Mouse (Mus musculus) urinary bladder, postnatal 14 days (tissue): ENCODE measurements around the gene Scarb1.
A peak's percentile ranks its signal among the peaks of the same experiment; 100 is the strongest.

ENCODE experiments used
- DNase-seq: peaks from one replicate; pipeline ENCODE4 v3.0.0; 2021; ENCODE audit warnings: low spot score

Scarb1 gene

DNA sequence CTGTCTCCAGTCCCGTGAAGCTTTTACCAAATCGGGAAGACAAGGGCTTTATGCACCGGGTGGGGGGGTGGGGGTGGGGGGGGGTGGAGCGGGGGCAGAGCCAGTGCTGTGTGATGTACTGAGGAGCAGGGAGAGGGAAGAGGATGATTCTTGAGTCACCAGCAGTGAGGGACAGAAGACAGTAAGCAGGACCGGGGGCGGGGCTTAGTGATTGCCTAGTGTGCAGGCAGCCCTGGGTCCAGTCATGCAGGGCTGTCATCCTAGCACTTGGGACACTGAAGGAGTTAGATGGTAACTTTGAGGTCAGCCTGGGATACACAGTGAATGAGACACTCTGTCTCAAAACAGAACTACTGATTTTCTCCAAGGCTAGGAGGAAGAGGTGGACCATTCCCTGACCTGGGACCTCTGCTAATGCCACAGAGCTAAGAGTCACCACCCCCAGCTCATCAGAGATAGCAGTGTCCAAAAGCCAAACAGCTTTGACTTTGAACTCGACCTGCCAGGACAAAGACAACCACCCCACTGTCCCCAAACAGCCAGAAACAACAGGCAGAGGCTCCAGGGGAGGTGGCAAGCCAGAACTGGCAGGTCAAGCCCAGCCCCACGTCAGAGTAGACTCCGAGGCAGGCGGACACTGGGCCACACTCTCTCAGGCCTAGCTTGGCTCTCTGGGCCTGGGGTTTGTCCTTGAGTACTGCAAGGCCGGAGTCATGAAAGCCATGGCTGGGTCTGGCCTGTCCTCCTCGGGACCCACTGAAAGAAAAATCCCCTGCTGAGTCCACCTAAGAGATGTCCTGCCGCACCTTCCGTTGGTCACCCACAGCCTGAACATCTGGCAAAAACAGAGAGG lies 35.4 kb downstream of the Scarb1 start:
- no peak for DNase-seq

DNA sequence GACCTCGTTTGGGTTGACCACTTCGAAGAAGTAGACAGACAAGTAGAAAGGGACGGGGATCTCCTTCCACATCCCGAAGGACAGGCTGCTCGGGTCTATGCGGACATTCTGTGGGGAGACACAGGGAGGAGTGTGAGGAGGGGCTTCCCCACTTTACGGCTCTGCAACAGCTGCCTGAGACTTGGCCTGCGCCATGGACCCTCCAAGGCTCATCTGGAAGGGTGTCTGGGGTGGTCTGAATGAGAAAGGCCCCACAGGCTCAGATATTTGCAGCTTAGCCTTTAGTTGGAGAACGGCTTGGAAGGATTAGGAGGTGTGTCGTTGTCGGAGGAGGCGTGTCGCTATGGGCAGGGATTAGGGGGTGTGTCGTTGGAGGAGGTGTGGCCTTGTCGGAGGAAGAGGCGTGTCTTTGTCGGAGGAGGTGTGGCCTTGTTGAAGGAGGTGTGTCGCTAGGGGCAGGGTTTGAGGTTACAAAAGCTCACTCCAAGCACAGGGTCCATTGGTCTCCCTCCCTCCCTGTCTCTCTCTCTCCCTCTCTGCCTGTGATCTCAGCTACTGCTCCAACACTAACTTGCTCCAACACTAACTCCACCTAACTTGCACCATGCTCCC lies 36.5 kb downstream of the Scarb1 start:
- DNase-seq, result peak; percentile 35

DNA sequence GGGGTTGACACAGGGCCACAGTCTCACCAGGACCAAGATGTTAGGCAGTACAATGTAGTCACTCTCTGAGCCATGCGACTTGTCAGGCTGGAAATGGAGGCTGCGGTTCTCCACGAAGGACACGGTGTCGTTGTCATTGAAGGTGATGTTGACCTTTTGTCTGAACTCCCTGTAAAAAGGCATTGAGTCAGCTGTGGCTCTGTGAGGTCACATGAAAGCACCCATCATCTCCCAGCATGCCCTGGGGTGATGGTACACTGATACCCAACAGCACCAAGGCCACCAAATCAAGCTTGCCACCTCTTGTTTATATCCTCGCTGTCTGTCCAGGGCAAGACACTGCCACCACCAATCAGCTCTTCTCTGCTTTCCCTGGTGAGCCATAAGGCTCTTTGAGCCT lies 37.8 kb downstream of the Scarb1 start:
- DNase-seq, result no peak

DNA sequence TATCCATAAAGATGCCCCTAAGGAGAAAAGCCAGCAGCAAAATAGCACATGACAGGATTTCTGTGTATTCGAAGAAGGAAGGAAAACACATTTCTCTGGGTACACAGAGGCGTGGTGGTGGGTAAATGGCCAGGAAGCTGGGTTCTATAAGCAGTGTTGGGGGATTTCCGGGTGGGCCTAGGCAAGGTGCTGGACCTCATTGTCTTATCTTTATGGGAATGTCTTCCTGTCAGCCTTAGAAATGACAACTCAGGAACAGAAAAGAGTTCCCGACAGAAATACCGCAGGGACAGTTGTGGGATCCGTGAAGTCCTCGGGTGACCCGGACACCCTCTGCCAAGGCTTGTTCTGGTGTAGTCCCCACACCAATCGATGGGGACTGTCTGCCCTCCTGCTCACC lies 42.7 kb downstream of the Scarb1 start:
- DNase-seq, result no peak

DNA sequence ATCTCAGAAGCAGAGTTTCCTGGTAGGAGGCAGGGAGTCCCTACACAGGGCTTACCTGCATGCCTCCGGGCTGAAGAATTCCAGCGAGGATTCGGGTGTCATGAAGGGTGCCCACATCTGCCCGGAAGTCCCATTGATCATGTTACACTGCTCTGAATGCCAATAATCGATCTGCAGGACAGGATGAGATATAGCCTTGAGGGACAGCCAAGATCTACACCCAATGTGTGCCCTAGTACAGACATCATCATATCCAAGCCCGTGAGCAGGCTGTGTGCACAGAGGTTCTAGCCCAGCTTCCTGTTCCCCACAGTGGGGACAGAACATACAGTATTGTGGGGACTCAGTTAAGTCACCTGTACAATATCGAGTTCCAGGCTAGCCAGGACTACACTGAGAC lies 43.7 kb downstream of the Scarb1 start:
- no peak for DNase-seq

DNA sequence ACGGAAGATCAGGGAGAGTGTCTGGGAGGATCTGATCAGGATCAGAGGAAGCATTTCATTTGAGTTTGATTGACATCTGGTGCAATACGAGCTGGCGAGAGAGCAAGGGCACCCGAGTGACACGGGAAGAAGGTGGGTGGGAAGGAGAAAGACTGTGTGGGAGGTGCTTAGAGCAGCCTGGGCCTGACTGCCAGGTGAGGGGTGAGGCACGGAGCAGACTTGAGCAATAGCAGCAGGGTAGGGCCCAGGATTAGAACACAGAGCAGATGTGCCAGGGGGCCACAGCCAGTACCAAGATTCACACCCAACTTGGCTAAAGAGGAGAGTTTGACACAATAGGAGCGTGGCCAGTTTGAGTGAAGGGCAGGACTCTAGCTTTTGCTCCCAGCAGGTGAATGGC lies 47.9 kb downstream of the Scarb1 start:
- DNase-seq, result no peak

DNA sequence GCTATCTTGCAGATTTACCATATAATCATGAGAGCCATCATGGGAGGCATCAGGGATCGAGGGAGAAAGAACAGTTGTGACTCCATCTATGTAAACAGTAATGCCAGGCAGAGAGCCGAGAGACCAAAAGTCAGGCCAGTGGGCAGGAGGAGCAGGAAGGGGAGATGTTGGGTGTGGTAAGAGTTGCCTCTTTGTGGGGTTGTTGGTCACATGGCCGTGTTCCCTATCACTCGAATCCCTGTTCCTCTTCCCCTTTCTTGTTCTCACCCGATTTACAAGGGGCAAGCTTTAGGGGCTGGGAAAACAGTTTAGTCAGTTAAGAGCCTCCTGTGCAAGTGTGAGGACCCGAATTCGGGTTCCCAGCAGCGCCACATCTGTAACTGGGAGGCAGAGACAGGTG lies 49.0 kb downstream of the Scarb1 start:
- no peak for DNase-seq

DNA sequence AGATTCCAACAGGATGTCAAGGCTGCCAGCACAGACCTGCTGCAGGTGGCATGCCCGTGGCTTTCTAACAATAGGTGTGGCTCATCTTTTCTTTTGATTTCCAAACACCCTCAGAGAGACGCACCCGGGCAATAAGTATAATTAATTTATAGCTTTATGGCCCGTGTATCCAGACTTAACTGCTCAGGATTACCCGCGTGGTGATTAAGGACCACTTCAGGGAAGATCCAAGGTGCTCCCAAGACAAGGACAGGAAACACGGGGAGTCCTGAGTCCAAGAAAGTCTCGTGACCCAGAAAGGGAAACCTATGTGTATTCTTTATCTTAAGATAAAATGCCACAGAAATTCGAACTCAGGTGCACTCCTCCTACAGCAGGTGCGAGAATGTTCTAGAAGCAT lies 49.5 kb downstream of the Scarb1 start:
- no peak for DNase-seq

DNA sequence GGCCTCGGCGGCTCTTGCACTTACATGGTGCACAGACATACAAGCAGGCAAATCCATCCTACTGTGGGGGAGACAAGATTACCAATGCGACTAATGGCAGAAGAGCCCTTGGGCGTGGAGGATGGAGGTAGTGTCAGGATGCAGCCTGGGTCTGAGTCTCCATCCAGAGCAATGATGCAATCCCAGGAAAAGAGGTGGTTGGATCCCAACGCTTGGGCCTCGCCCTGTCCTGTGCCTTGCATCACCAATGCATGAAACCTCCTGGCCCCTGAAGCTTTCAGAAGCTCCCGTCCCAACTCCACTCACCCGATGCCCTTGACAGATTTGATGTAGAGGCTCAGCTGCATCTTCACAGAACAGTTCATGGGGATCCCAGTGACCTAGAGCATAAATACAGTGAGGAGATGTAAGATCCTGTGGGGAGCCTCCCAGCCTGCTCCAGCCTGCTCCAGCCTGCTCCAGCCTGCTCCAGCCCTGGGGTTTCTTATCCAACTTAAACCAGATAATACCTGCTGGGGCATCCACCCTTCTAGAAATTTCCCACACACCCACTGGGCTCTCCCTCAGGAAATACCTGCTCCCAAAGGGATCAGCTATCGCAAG lies 53.7 kb downstream of the Scarb1 start:
- DNase-seq, result no peak

DNA sequence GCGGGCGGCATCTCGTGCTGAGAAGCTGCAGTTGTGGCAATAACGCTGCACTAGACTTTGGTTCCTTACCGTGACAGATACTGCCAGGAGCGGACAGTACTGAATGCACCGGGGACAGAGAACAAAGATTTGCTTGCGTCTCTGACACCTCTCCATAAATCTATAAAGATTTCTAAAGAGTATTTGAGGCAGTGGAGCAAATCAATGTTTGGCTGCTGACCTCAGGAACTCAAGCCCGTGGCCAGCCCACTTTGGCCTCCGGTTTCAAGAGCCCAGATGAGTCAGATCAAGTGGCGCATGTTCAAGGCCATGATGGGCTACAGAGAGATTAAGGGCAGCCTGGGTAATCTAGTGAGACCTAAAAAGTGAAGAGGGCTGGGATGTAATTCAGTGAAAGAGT lies 54.8 kb downstream of the Scarb1 start:
- DNase-seq, result no peak

DNA sequence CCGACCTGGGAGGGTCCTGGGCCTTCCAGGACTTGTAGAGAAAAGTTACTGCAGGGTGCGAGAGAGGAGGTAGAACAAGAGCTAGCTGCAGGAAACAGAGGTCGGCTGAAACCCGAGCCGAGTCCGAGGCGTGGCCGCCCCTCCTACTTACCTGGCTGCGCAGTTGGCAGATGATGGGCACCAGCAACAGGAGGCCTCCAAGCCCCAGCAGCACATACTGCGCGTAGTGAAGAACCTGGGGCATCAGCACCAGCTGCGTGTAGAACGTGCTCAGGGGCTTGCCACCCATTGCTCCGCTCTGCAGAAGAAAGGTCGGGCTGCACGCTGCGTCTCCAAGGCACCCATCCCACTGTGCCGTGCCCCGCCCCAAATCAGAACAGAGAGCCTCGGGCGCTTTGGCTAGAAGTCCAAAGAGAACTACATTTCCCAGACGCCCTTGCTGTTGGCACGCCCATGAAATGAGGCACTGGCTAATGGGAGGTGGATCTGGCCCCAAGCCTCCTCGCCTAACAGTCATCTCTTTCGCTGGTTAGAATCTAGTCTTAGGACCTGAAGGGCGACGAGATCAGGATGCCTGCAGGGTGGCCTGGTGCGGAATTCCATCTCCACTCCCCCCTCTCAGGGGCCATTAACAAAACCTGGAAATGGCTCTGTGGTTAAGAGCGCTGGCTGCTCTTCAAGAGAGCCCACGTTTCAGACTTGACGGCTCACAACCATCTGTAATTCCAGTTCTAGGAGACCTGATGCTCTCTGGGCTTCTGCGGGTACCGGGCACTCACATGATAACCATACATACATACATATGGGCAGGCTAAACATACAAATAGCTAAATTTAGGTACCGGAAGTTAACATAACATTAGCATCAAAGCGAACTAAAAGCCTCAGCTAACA lies 56.9 kb downstream of the Scarb1 start:
- DNase-seq, result peak; percentile 72

DNA sequence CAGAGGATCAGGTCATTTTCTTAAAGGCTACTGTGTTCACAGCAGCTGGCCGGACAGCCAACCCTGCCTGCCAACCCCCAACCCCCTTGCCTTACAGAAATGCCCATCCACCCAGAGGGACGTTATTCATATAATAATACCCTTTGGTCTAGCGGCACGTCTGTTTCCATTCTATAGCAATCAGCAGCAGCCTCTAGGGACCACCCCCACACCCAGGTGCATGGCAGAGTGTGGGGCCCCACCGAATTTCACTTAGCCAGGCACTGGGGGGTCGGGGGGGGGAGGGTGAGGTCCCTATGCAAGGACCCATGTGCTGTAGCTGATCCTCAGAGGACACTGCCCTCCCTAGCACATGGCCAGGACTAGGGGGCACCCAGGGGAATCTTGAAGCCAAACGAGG lies 61.7 kb downstream of the Scarb1 start:
- DNase-seq, result no peak

DNA sequence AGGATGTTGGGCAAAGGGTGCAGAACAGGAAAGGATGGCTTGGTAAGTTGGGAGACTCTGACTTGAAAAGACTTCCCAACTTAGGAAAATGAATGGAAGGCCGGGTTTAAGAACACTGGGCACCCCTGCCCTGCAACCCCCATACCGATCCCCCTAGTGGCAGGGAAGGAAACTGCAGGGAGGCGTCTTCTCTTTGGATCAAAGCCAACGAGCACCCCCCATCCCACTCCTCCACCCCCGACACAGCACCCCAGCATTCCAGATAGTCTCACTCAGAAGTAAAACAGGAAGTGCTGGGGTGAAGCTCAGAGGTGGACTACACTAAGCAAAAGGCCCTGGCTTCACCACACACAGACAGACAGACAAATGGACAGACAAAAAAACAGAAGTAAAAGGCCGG lies 62.6 kb downstream of the Scarb1 start:
- DNase-seq, result no peak

DNA sequence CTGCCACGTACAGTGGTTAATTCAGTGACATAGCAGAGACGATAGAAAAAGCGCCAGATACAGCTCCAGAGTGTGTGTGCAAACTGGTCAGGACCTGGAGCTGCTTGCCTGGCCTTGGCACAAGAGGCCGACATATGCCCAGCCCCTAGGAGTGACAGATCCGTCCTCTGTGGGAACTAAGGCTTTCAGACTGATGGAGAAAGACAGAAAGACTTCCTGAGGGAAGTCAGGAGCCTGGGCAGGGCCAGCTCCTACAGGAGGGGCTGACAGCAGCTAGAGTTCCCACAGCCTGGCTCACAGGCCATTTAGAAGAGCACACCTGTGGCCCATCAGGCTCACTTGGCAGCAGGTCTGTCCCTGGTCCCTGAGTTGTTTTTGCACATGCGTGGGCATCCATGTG lies 63.6 kb downstream of the Scarb1 start:
- no peak for DNase-seq

DNA sequence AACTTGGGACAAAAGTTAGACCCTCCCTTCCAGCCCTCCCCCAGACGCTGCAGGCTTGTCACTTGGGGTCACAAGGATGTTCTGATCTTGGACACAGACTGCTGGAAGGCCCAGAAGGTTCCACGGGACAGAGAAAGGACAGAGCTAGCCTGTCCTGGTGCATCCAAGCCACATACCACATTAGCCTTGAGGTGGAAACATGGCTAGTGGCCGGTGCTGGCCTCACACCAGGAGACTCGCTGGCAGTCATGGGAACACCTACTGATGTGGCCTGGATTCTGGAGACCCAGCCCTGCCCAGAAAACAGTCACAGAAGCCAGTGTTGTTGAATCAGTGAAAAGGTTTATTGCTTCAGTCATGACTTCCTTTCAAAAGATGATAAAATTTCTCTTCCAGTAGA lies 64.1 kb downstream of the Scarb1 start:
- DNase-seq, result no peak

DNA sequence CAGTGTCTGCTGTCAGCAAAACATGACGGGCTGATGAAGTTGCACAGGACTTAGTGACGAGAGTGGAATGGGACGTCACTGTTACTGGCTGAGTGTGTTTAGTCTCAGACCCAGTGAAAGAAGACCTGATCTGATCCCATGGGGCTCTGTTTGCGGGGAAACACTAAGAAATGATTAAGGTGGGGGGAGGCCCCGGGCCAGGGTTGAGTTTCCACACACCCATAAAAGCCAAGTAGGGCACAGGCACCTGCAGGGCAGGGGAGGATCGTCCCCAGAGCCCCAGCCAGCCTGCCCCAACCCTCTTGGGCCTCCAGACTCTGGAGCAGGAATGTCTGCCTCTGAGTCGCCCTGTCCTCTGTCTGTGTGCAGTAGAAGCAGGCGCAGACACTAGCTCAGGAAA lies 65.6 kb downstream of the Scarb1 start:
- DNase-seq, result no peak

DNA sequence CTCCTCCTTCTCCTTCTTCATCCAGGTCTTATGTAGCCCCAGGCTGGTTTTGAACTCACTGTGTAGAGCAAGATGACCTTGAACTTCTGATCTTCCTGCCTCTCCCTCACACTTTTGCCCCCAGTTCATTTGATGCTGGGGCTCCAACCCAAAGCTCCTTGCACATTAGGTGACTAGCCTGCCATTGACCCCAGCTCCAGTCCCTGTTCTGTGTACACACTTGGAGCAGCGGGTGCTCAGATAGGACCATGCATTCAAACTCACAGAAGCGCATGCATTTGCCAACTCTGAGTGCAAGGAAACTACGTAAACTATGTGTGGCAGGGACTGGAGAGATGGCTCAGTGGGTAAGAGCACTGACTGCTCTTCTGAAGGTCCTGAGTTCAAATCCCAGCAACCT lies 66.1 kb downstream of the Scarb1 start:
- DNase-seq, result no peak

DNA sequence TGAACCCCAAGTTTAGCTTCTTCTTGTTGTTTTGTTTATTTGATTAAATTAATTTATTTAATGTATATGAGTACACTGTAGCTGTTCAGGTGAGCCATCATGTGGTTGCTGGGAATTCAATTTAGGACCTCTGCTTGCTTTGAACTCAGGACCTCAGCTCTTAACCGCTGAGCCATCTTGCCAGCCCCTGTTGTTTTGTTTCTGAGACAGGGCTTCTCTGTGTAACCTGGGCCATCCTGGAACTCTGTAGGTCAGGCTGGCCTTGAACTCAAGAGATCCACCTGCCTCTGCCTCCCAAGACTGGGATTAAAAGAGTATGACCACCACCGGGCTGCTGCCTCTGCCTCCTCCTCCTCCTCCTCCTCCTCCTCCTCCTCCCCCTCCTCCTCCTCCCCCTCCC lies 66.7 kb downstream of the Scarb1 start:
- DNase-seq, result no peak

DNA sequence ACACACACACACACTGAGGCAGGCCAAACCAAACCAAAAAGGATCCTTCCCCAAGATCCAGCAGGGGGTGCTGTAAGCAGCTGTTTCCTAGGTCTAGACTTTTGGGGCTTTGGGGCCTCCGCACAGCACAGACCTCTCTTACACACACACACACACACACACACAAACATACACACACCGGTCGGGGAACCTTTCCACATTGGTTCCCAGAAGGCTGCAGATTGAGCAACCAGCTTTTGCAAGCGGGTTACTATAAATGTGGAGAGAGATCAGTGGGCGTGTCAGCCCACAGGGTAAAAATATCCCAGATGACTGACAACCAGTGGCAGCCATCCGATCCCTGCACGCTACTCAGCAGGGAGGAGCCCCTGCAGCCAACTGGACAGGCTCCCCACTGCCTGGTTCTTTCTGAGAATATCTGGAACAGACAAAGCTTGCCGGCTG lies 67.2 kb downstream of the Scarb1 start:
- DNase-seq, result peak; percentile 62

DNA sequence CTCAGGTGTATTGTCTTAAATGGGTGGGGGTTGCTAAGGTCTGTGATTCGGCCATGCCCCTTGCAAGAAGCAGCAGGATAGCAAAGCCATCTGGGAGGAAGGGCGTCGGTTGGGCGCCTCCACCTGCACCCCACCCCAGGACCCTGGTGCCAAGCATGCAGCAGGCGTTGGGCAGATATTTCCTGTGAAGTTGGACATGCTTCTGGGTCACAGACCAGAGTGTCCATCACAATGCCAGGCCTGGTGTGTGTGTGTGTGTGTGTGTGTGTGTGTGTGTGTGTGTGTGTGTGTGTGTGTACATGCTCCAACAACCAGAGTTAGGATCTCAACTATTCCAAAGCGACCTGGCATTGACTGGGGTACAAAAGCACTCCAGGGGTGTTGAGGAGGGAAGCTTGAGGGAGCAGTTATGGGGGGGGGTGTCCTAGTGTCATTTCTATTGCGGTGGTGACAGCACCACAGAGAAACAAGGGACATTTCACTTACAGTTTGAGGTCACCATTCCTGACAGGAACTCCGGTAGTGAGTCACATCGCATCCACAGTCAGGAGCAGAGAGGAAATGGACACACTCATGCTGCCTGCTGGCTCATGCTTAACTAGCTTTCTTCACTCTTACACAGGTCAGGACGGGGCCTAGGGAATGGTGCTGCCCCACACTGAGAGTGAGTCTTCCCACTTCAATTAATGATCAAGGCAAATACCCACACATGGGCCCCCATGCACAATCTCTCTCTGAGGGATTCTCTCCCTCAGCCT lies 68.5 kb downstream of the Scarb1 start:
- no peak for DNase-seq

DNA sequence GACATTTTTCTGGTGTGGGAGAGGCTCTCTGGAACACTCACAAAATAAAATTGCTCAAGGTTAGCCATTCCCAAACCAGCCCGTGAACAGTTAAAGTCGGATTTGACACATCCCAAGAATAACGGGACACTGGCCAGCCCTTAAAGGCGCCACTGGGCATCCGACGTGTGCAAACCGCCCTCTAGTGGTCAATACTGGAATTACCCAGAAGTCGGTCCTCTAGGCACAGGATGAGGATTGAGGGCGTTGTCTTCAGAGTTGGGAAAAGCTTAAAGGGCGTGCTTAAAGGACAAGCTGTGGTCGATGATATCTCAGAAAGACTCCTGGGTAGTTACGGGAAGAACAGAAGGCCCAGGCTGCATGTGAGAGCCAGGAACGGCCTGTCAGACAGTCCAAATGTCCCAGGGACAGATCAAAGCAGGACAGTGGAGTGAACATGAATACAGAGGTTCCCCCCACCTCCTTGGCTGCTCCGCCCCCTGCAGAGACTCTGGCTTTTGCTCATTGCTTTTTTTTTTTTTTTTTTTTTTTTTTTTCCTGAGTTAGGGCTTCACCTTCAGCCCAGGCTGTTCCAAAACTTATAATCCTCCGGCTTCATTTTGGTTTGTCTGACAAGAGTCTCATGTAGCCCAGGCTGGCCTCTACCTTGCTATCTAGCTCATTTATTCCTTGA lies 69.2 kb downstream of the Scarb1 start:
- DNase-seq, result peak; percentile 89
